Mouse (Mus musculus): ENCODE measurements around the gene H2-DMb1.

GRCm38 (mm10) chr17:34140240-34140639 is 12.6 kb upstream of the H2-DMb1 start:
- TF ChIP-seq CTCF (IDR thresholded peaks at IDR 0.05; ENCODE audit: low read depth) (no peak), EP300 (IDR thresholded peaks at IDR 0.05; ENCODE audit: low read depth) (0 out of 2 replicates have a peak, but pooled peaks have one; percentile 17)

All from liver, embryonic 14.5 days (tissue).